Mouse (Mus musculus): Measurements from ENCODE around the gene Nup37. TPM values are rescaled to one million over a fixed set of nuclear protein-coding genes. Genes with fewer than 3 reads are reported as not detected.

Nup37 gene
- polyA plus RNA-seq (2015; fragmentation: Nextera tagmentation; extraction: Ambion mirVana), result 72.0 and 88.1 TPM in 2 replicates

GRCm38 (mm10) chr10:88146707-88147477, at the start of gene Nup37, which contains the start of gene Parpbp:
Nup37 (plus strand) TSS chr10:88146992.
Parpbp (minus strand) TSS chr10:88146941.
- H3K4me1 ChIP-seq (replicated peaks), result peaks cover 11% of the 10 kb centered on the region; the same call in 1 of the 2 replicates
- peak within 1 kb of the TSS; percentile 78 for H3K9ac ChIP-seq
- H3K27me3 ChIP-seq (replicated peaks), result no peaks in the 10 kb centered on the region
- WGBS, result under 1% methylated on average over 53 of the region's 53 CpGs
- peak; percentile 100 for ATAC-seq
- H3K9me3 ChIP-seq, result no peaks in the 10 kb centered on the region
- peak within 1 kb of the TSS; percentile 77 for H3K4me2 ChIP-seq (replicated peaks)
- H3K27ac ChIP-seq, result no peak within 1 kb of the TSS
- H3K36me3 ChIP-seq, result peaks cover 3% of the 10 kb centered on the region; the same call in 1 of the 2 replicates
- H3K4me3 ChIP-seq (replicated peaks), result peak within 1 kb of the TSS; percentile 79

- ATAC-seq, result no peak
- WGBS, result 86% methylated on average over 2 of the region's 2 CpGs
- H3K27me3 ChIP-seq (replicated peaks), result no peaks in the 10 kb centered on the region
- no peaks in the 10 kb centered on the region for H3K9me3 ChIP-seq
- no peak overlapping the region for H3K9ac ChIP-seq
- no peak overlapping the region for H3K27ac ChIP-seq
- H3K36me3 ChIP-seq, result no peaks in the 10 kb centered on the region
- H3K4me3 ChIP-seq (replicated peaks), result no peak overlapping the region
- no peak overlapping the region for H3K4me2 ChIP-seq (replicated peaks)
- H3K4me1 ChIP-seq (replicated peaks), result no peaks in the 10 kb centered on the region
These were observed 40.6 kb upstream of the Nup37 start for GRCm38 (mm10) chr10:88106169-88106568.

GRCm38 (mm10) chr10:88113290-88113689, 33.5 kb upstream of the Nup37 start:
- Histone ChIP-seq H3K36me3 (peaks cover 3% of the 10 kb centered on the region; the same call in 1 of the 2 replicates), H3K27ac (no peak overlapping the region), H3K9ac (no peak overlapping the region), H3K27me3 (replicated peaks) (no peaks in the 10 kb centered on the region), H3K4me1 (replicated peaks) (no peaks in the 10 kb centered on the region), H3K9me3 (no peaks in the 10 kb centered on the region), H3K4me3 (replicated peaks) (no peak overlapping the region), H3K4me2 (replicated peaks) (no peak overlapping the region)
- ATAC-seq, result no peak
- 93% methylated on average over 2 of the region's 2 CpGs for WGBS

GRCm38 (mm10) chr10:88119721-88120120, 27.1 kb upstream of the Nup37 start:
- no peak for ATAC-seq
- Histone ChIP-seq H3K4me1 (replicated peaks) (no peaks in the 10 kb centered on the region), H3K9ac (no peak overlapping the region)

GRCm38 (mm10) chr10:88135630-88136029, 11.2 kb upstream of the Nup37 start:
- Histone ChIP-seq H3K27ac (no peak overlapping the region), H3K27me3 (replicated peaks) (no peaks in the 10 kb centered on the region), H3K9me3 (no peaks in the 10 kb centered on the region), H3K36me3 (no peaks in the 10 kb centered on the region), H3K4me2 (replicated peaks) (no peak overlapping the region), H3K4me3 (replicated peaks) (no peak overlapping the region), H3K9ac (no peak overlapping the region), H3K4me1 (replicated peaks) (no peaks in the 10 kb centered on the region)
- 96% methylated on average over 16 of the region's 16 CpGs for WGBS
- ATAC-seq, result no peak

More at GRCm38 (mm10) chr10:88119721-88120120, 27.1 kb upstream of the Nup37 start:
- no peaks in the 10 kb centered on the region for H3K36me3 ChIP-seq
- no peak overlapping the region for H3K4me3 ChIP-seq (replicated peaks)
- H3K27ac ChIP-seq, result no peak overlapping the region
- no peaks in the 10 kb centered on the region for H3K27me3 ChIP-seq (replicated peaks)
- no peaks in the 10 kb centered on the region for H3K9me3 ChIP-seq
- H3K4me2 ChIP-seq (replicated peaks), result no peak overlapping the region

- H3K27me3 ChIP-seq (replicated peaks), result no peaks in the 10 kb centered on the region
- peak overlapping the region; percentile 79 for H3K4me3 ChIP-seq (replicated peaks)
- H3K4me2 ChIP-seq (replicated peaks), result peak overlapping the region; percentile 77
- peak; percentile 33 for ATAC-seq
- no peak overlapping the region for H3K27ac ChIP-seq
- H3K4me1 ChIP-seq (replicated peaks), result peaks cover 11% of the 10 kb centered on the region; the same call in 1 of the 2 replicates
- no peaks in the 10 kb centered on the region for H3K9me3 ChIP-seq
- peak overlapping the region; percentile 78 for H3K9ac ChIP-seq
- H3K36me3 ChIP-seq, result peaks cover 3% of the 10 kb centered on the region; the same call in 1 of the 2 replicates
- WGBS, result 19% methylated on average over 7 of the region's 7 CpGs
These were observed 605 bp upstream of the Nup37 start for GRCm38 (mm10) chr10:88146187-88146586.

GRCm38 (mm10) chr10:88150381-88150780, 3.6 kb downstream of the Nup37 start:
- Histone ChIP-seq H3K27ac (no peak overlapping the region), H3K9ac (no peak overlapping the region), H3K9me3 (no peaks in the 10 kb centered on the region), H3K27me3 (replicated peaks) (no peaks in the 10 kb centered on the region), H3K4me3 (replicated peaks) (no peak overlapping the region), H3K36me3 (peaks cover 13% of the 10 kb centered on the region), H3K4me1 (replicated peaks) (peaks cover 7% of the 10 kb centered on the region; the same call in 1 of the 2 replicates), H3K4me2 (replicated peaks) (no peak overlapping the region)
- no peak for ATAC-seq
- WGBS, result 84% methylated on average over 4 of the region's 4 CpGs

GRCm38 (mm10) chr10:88151658-88152057, 4.9 kb downstream of the Nup37 start:
- Histone ChIP-seq H3K9me3 (no peaks in the 10 kb centered on the region), H3K4me2 (replicated peaks) (no peak overlapping the region), H3K9ac (no peak overlapping the region), H3K4me3 (replicated peaks) (no peak overlapping the region), H3K36me3 (peaks cover 13% of the 10 kb centered on the region), H3K4me1 (replicated peaks) (no peaks in the 10 kb centered on the region), H3K27me3 (replicated peaks) (no peaks in the 10 kb centered on the region), H3K27ac (no peak overlapping the region)
- no peak for ATAC-seq
- WGBS, result 81% methylated on average over 6 of the region's 6 CpGs

GRCm38 (mm10) chr10:88162096-88162495, 15.3 kb downstream of the Nup37 start:
- Histone ChIP-seq H3K9ac (no peak overlapping the region), H3K27ac (no peak overlapping the region), H3K4me2 (replicated peaks) (no peak overlapping the region), H3K4me1 (replicated peaks) (no peaks in the 10 kb centered on the region), H3K9me3 (no peaks in the 10 kb centered on the region), H3K27me3 (replicated peaks) (no peaks in the 10 kb centered on the region), H3K4me3 (replicated peaks) (no peak overlapping the region), H3K36me3 (0 out of 2 replicates have a peak, but pooled peaks cover 2% of the 10 kb centered on the region)
- no peak for ATAC-seq
- 98% methylated on average over 2 of the region's 2 CpGs for WGBS

GRCm38 (mm10) chr10:88162676-88163075, 15.9 kb downstream of the Nup37 start:
- H3K36me3 ChIP-seq, result 0 out of 2 replicates have a peak, but pooled peaks cover 2% of the 10 kb centered on the region
- H3K9me3 ChIP-seq, result no peaks in the 10 kb centered on the region
- no peak overlapping the region for H3K4me3 ChIP-seq (replicated peaks)
- WGBS, result 90% methylated on average over 5 of the region's 5 CpGs
- H3K27me3 ChIP-seq (replicated peaks), result no peaks in the 10 kb centered on the region
- H3K9ac ChIP-seq, result no peak overlapping the region
- no peak for ATAC-seq
- H3K4me1 ChIP-seq (replicated peaks), result no peaks in the 10 kb centered on the region
- H3K27ac ChIP-seq, result no peak overlapping the region
- H3K4me2 ChIP-seq (replicated peaks), result no peak overlapping the region

GRCm38 (mm10) chr10:88166158-88166557, 19.4 kb downstream of the Nup37 start:
- Histone ChIP-seq H3K4me3 (replicated peaks) (no peak overlapping the region), H3K27me3 (replicated peaks) (no peaks in the 10 kb centered on the region), H3K27ac (no peak overlapping the region), H3K4me1 (replicated peaks) (no peaks in the 10 kb centered on the region), H3K9me3 (no peaks in the 10 kb centered on the region), H3K4me2 (replicated peaks) (no peak overlapping the region), H3K36me3 (0 out of 2 replicates have a peak, but pooled peaks cover 2% of the 10 kb centered on the region), H3K9ac (no peak overlapping the region)
- 94% methylated on average over 3 of the region's 3 CpGs for WGBS
- ATAC-seq, result no peak

- ATAC-seq, result no peak
- Histone ChIP-seq H3K36me3 (0 out of 2 replicates have a peak, but pooled peaks cover 2% of the 10 kb centered on the region), H3K27me3 (replicated peaks) (no peaks in the 10 kb centered on the region), H3K4me2 (replicated peaks) (no peak overlapping the region), H3K4me1 (replicated peaks) (no peaks in the 10 kb centered on the region), H3K4me3 (replicated peaks) (no peak overlapping the region), H3K9me3 (no peaks in the 10 kb centered on the region), H3K9ac (no peak overlapping the region), H3K27ac (no peak overlapping the region)
- WGBS, result 69% methylated on average over 7 of the region's 7 CpGs
These were observed 20.8 kb downstream of the Nup37 start for GRCm38 (mm10) chr10:88167438-88168077.
